Mouse (Mus musculus): ENCODE results near the gene Icos.
A peak's percentile ranks its signal among the peaks of the same experiment; 100 is the strongest.

The Icos gene

GRCm38 (mm10) chr1:60961080-60961479 lies 16.6 kb upstream of the Icos start:
- peak; percentile 36 for DNase-seq (ENCODE audit: extremely low read depth, low read depth)

DNA sequence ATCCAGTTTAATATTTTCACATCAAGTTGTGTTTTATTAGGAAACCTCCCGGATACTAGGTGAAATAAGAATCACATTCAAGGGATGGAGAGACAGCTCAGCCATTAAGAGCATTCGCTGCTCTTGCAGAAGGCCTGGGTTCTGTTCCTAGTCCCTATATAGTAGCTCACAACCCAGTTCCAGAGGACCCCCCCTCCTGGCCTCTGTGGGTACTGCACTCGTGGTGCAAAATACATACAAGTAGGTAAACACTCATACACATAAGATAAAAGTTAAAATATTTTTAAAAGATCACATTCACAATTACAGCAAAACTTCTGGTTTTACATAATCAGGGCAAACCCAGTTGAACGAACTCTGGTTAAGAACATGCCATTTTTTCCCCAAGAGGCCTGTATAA lies 15.6 kb upstream of the Icos start:
- DNase-seq (ENCODE audit: extremely low read depth, low read depth) = no peak

GRCm38 (mm10) chr1:60967521-60967920 lies 10.2 kb upstream of the Icos start:
- DNase-seq (ENCODE audit: extremely low read depth, low read depth) = no peak

DNA sequence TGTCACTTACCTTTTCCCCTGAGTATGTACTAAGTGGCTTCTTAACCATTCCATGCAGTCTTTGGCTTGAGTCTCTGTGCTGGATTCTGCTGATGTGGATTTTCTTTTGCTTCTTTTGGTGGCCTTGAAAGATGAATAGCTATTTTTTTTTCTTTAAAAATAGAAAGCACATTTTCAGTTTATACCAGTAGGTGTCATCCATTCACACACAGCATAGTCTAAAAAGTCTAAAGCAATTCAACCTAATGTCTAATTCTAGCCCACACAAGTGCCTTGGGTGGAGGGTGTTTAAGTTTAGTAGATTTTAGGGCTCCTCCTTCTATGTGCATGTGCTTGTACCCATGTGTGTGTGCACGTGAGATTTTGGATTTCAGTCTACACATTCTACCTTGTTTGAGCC lies 6.9 kb upstream of the Icos start:
- no peak for DNase-seq (ENCODE audit: extremely low read depth, low read depth)

DNA sequence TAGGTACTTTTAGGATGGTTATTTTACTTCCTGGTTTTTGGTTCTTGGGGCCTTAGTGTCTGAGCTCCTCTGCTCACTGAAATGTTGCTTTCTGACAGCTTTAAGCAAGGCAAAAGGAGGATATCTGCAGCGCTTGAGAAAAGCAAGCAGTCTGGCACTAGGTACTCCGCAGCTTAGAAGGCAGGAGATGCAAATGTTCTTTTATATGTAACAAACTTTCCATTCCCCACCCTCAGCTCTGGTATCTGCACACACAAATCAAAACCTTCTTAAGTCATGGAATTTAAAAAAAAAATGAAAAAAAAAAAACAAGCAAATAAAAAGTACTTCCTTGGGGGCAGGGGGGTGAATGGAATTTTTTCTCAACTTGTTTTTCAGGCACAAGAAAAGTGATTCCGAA lies 3.5 kb upstream of the Icos start:
- no peak for DNase-seq (ENCODE audit: extremely low read depth, low read depth)

GRCm38 (mm10) chr1:60975646-60976294 lies 2.0 kb upstream of the Icos start:
- no peak for DNase-seq (ENCODE audit: extremely low read depth, low read depth)

- DNase-seq (ENCODE audit: extremely low read depth, low read depth) = no peak
Observed at GRCm38 (mm10) chr1:60979126-60979842, 1.6 kb downstream of the Icos start.

- DNase-seq (ENCODE audit: extremely low read depth, low read depth) = no peak
Observed at GRCm38 (mm10) chr1:60979843-60980235, 2.1 kb downstream of the Icos start.

GRCm38 (mm10) chr1:60985075-60985474 lies 7.3 kb downstream of the Icos start:
- no peak for DNase-seq (ENCODE audit: extremely low read depth, low read depth)

DNA sequence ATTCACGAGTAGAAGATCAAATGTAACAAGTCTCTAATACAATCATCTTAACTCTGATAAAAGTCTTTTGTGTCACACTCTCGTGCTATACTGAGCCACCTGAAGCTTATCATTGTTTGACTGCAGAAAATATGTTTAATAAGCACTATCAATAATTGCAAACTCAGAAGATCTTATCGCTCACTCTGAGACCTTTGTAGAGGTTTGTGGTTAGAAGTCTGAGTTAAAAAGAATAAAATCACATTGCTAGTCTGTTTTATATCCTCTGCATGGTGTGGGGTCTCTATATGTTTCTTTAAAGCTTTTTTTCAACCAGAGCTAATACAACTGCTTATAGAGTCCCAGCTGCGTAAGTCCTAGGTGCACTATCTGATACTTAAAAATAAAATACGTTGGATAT lies 8.4 kb downstream of the Icos start:
- no peak for DNase-seq (ENCODE audit: extremely low read depth, low read depth)

GRCm38 (mm10) chr1:60989086-60989485 lies 11.4 kb downstream of the Icos start:
- no peak for DNase-seq (ENCODE audit: extremely low read depth, low read depth)

DNA sequence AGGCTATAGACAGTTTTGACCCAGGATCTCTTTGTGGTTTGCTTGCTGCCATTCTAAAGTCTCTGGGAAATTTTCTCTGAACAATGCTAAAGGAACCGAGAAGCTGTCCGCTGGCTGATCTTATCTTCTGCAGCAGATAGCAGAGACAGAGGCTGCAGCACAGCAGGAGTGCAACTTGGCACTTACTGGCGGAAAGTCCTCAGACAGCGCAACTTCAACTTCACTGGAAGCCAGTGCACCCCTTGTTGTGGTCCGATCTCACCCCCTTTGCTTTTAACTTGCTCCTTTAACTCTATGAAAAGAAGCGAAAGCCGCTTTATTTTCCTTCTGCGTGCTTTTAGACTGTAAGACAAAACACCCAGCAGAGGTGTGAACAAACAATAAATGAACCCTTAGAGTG lies 12.6 kb downstream of the Icos start:
- DNase-seq (ENCODE audit: extremely low read depth, low read depth) = no peak

- no peak for DNase-seq (ENCODE audit: extremely low read depth, low read depth)
Observed at GRCm38 (mm10) chr1:60998008-60998557, 20.4 kb downstream of the Icos start.

DNA sequence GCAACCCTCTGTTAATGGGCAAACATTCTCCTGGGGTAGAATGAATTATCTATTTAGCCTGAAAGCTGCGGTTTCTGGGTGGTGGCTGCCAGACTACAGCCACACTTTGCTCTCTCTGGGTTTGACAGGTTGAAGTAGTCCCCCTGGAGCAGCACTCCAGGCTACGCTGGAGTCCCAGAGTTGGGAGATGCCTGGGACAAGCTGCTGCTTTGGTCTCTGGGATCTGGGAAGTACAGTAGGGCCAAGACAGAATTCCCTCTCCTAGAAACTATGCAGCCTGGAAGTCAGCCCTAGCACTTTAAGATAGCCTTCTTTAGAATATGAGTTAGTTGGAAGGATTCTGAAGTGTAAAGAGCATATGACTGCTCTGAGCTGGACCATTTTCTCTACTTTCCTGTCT lies 21.0 kb downstream of the Icos start:
- DNase-seq (ENCODE audit: extremely low read depth, low read depth) = no peak

GRCm38 (mm10) chr1:61001786-61002354 lies 24.1 kb downstream of the Icos start:
- no peak for DNase-seq (ENCODE audit: extremely low read depth, low read depth)

GRCm38 (mm10) chr1:61006229-61006628 lies 28.5 kb downstream of the Icos start:
- no peak for DNase-seq (ENCODE audit: extremely low read depth, low read depth)

DNA sequence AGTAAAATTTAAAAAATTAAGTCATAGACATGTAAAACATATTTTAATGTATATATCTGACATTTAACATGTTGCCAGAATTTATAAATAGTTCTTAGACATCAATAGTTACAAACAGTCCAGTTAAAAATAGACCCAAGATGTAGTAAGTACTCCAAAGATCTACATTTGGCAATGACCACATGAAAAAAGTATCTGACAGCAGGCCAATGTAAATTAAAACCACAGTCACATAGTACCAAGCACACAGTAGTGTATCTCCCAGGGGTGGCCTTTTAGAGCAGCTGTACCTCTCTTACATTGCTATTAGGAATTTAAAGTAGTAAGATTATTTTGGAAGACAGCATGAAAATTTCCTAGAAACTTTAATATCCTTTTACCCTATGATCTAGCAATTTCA lies 29.8 kb downstream of the Icos start:
- no peak for DNase-seq (ENCODE audit: extremely low read depth, low read depth)

DNA sequence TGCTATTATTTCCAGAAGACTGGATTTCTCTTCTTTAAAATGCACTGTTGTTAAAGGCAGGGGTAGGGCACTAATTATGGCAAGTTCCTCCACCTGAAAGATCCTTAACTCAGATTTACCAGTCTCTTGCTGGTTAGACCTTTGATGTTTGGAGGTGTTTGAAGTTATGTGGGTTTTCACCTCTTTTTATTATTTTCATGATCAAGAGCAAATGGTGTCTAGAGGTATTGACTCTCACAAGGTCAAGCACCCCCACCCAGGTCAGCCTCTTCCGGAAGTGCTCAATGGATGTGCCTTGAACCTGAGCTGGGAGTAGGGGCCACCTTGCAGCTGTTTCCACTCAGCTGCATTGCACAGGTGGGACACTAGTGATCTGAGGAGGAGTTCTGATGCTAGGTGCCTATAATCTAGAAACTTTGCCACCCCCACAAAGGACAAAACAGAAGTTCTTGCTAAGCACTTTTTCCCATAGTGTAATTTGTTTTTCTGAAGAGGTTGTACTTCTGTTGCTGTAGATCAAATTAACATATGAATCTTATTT lies 38.9 kb downstream of the Icos start:
- DNase-seq (ENCODE audit: extremely low read depth, low read depth) = no peak

DNA sequence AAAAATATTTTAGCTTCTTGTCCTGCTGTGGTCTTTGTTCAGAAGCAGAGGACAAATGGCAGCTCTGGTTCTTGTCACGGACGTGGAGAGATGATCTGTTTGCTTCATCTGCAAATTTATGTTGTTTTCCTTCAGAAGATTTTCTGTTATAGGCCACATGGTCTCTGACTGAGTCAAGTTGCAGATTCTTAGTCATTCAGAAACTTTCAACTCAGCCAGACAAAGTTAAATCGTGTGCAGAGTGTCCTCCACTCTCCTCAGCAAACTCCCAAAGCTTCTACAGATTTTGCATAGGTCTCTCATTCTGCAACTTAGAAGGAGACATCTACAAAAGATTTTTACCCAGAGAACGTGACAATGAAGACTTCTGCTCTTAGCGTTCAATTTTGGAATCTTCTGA lies 49.0 kb downstream of the Icos start:
- no peak for DNase-seq (ENCODE audit: extremely low read depth, low read depth)

- no peak for DNase-seq (ENCODE audit: extremely low read depth, low read depth)
Observed at GRCm38 (mm10) chr1:61027519-61027918, 49.8 kb downstream of the Icos start.

GRCm38 (mm10) chr1:61029919-61030318 lies 52.2 kb downstream of the Icos start:
- DNase-seq (ENCODE audit: extremely low read depth, low read depth) = no peak

DNA sequence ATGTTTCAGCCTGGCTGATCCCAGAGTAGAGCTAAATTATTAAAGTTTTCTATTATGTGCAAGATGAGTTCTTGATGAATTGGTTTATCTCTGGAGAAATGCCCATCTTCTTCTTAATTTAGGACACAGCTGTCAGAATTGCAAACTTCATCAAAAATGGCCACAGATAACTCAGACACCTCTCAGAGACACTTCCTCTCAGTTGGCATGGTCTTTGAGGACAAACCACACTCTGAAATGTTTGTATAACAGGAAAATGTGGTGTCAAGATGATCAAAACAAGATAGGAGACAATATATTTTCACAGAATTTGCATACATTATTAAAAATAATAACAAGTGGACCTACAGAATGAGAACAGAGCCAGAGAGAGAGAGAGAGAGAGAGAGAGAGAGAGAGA lies 52.8 kb downstream of the Icos start:
- no peak for DNase-seq (ENCODE audit: extremely low read depth, low read depth)

All from MEL-GATA-1-ER (cell line).